21 mouse cellular contexts compared by ENCODE assay signal in genomic region chr17:50600178-50600577, GRCm38 (mm10).
DNase-seq lines count a peak whose midpoint lies in the region; ATAC-seq and TF ChIP-seq lines count a peak whose summit lies in the region.
"Had no signal": no experiment of that assay in that cellular context is flagged by ENCODE, and none has a peak within 500 bp of the region (broad histone marks: within the 10 kb centered on the region; RNA-seq: fewer than 3 reads in every experiment).

No protein-coding gene starts in this region.

- no peaks in the 10 kb centered on the region for H3K79me2 ChIP-seq in myocyte (ENCODE audit: control insufficient read depth, insufficient read depth)

- no peak overlapping the region for H3K4me3 ChIP-seq in heart, embryonic 11.5 days (ENCODE audit: low read depth, low read length)
- H3K4me3 ChIP-seq in hindbrain, embryonic 15.5 days, result no peak overlapping the region
- no peak overlapping the region for H3K4me3 ChIP-seq in hindbrain, embryonic 14.5 days (replicated peaks; ENCODE audit: low read length)
- H3K4me3 ChIP-seq in myocyte, result no peak overlapping the region
- H3K4me3 ChIP-seq: kidney, embryonic 15.5 days; limb, embryonic 13.5 days; liver, embryonic 13.5 days; midbrain, embryonic 15.5 days; neural tube, embryonic 15.5 days; stomach, embryonic 15.5 days had no signal

- peak; percentile 57; the same call in 1 of the 2 replicates for ATAC-seq in heart, embryonic 11.5 days (replicated peaks; ENCODE audit: insufficient number of reproducible peaks, low FRiP score, low TSS enrichment)
- 0 out of 2 replicates have a peak, but pooled peaks have one; percentile 17 for ATAC-seq in hindbrain, embryonic 15.5 days (ENCODE audit: low FRiP score, low read depth)
- no peak for ATAC-seq in hindbrain, embryonic 14.5 days (ENCODE audit: low FRiP score)
- ATAC-seq: forebrain, postnatal 0 days; inflammation-experienced regulatory T-cells, adult 6 months; midbrain, embryonic 15.5 days had no signal

- 53% methylated on average over 6 of the region's 6 CpGs for WGBS in heart, embryonic 11.5 days (ENCODE audit: insufficient replicate concordance)
- 73% methylated on average over 6 of the region's 6 CpGs for WGBS in hindbrain, embryonic 15.5 days
- 77% methylated on average over 6 of the region's 6 CpGs for WGBS in hindbrain, embryonic 14.5 days

- no peak overlapping the region for H3K9ac ChIP-seq in heart, embryonic 11.5 days (ENCODE audit: low read depth, low read length)
- no peak overlapping the region for H3K9ac ChIP-seq in hindbrain, embryonic 15.5 days
- no peak overlapping the region for H3K9ac ChIP-seq in hindbrain, embryonic 14.5 days
- H3K9ac ChIP-seq: forebrain, postnatal 0 days; kidney, embryonic 15.5 days; limb, embryonic 13.5 days; liver, embryonic 13.5 days; midbrain, embryonic 15.5 days; neural tube, embryonic 15.5 days; stomach, embryonic 15.5 days had no signal

- H3K9me3 ChIP-seq in heart, embryonic 11.5 days (replicated peaks; ENCODE audit: control insufficient read depth, low read length), result no peaks in the 10 kb centered on the region
- H3K9me3 ChIP-seq in hindbrain, embryonic 15.5 days, result no peaks in the 10 kb centered on the region
- no peaks in the 10 kb centered on the region for H3K9me3 ChIP-seq in hindbrain, embryonic 14.5 days (ENCODE audit: control insufficient read depth, low read length)
- H3K9me3 ChIP-seq: kidney, embryonic 15.5 days; limb, embryonic 13.5 days; liver, embryonic 13.5 days; midbrain, embryonic 15.5 days; neural tube, embryonic 15.5 days; stomach, embryonic 15.5 days had no signal

- H3K27me3 ChIP-seq in heart, embryonic 11.5 days (ENCODE audit: control insufficient read depth, insufficient read depth, low read length), result no peaks in the 10 kb centered on the region
- H3K27me3 ChIP-seq in hindbrain, embryonic 15.5 days, result no peaks in the 10 kb centered on the region
- no peaks in the 10 kb centered on the region for H3K27me3 ChIP-seq in hindbrain, embryonic 14.5 days (ENCODE audit: control insufficient read depth, insufficient read depth, low read length)
- no peaks in the 10 kb centered on the region for H3K27me3 ChIP-seq in myocyte (ENCODE audit: control insufficient read depth, insufficient read depth, insufficient read length)
- H3K27me3 ChIP-seq: kidney, embryonic 15.5 days; limb, embryonic 13.5 days; liver, embryonic 13.5 days; midbrain, embryonic 15.5 days; neural tube, embryonic 15.5 days; stomach, embryonic 15.5 days had no signal

- no peak for TF ChIP-seq POLR2A in myocyte (IDR thresholded peaks at IDR 0.05; ENCODE audit: insufficient read length, low read depth)

- H3K4me1 ChIP-seq in heart, embryonic 11.5 days (ENCODE audit: control insufficient read depth, insufficient read depth, low read length), result 0 out of 2 replicates have a peak, but pooled peaks cover 5% of the 10 kb centered on the region
- peaks cover 10% of the 10 kb centered on the region; the same call in 1 of the 2 replicates for H3K4me1 ChIP-seq in hindbrain, embryonic 15.5 days (replicated peaks)
- H3K4me1 ChIP-seq in hindbrain, embryonic 14.5 days (replicated peaks; ENCODE audit: control insufficient read depth, insufficient read depth, low read length), result peaks cover 6% of the 10 kb centered on the region; the same call in 1 of the 2 replicates
- H3K4me1 ChIP-seq: stomach, embryonic 15.5 days had no signal

- no peak overlapping the region for H3K4me2 ChIP-seq in heart, embryonic 11.5 days
- H3K4me2 ChIP-seq in hindbrain, embryonic 15.5 days, result no peak overlapping the region
- H3K4me2 ChIP-seq in hindbrain, embryonic 14.5 days (replicated peaks), result no peak overlapping the region
- no peak overlapping the region for H3K4me2 ChIP-seq in myocyte (ENCODE audit: low read depth)
- H3K4me2 ChIP-seq: kidney, embryonic 15.5 days; limb, embryonic 13.5 days; liver, embryonic 13.5 days; midbrain, embryonic 15.5 days; neural tube, embryonic 15.5 days; stomach, embryonic 15.5 days had no signal

- no peaks in the 10 kb centered on the region for H3K36me3 ChIP-seq in heart, embryonic 11.5 days (ENCODE audit: control insufficient read depth, insufficient read depth, low read length)
- no peaks in the 10 kb centered on the region for H3K36me3 ChIP-seq in hindbrain, embryonic 15.5 days
- H3K36me3 ChIP-seq in hindbrain, embryonic 14.5 days (replicated peaks; ENCODE audit: control insufficient read depth, insufficient read depth), result no peaks in the 10 kb centered on the region
- H3K36me3 ChIP-seq in myocyte (ENCODE audit: control insufficient read depth, insufficient read depth), result no peaks in the 10 kb centered on the region
- H3K36me3 ChIP-seq: G1E; kidney, embryonic 15.5 days; limb, embryonic 13.5 days; liver, embryonic 13.5 days; midbrain, embryonic 15.5 days; neural tube, embryonic 15.5 days; stomach, embryonic 15.5 days had no signal

- no peak overlapping the region for H3K27ac ChIP-seq in heart, embryonic 11.5 days (ENCODE audit: low read depth, low read length)
- no peak overlapping the region for H3K27ac ChIP-seq in hindbrain, embryonic 15.5 days (replicated peaks)
- H3K27ac ChIP-seq in hindbrain, embryonic 14.5 days, result no peak overlapping the region
- H3K27ac ChIP-seq: kidney, embryonic 15.5 days; limb, embryonic 13.5 days; liver, embryonic 13.5 days; midbrain, embryonic 15.5 days; neural tube, embryonic 15.5 days; stomach, embryonic 15.5 days had no signal

- intact Hi-C loops in heart, postnatal 25 days (cut with DNase I), result no loop called here

- H3ac ChIP-seq in myocyte (ENCODE audit: control insufficient read depth, insufficient read length), result no peak overlapping the region

- DNase-seq in heart, postnatal 25 days (ENCODE audit: low spot score), result no peak
- no peak for DNase-seq in hindbrain, embryonic 14.5 days (ENCODE audit: low spot score)
- DNase-seq in lung, postnatal 10 days, result peak; percentile 5
- no peak for DNase-seq in lung, postnatal 36 days
- DNase-seq in embryo, embryonic 11 days, result no peak
- DNase-seq: adrenal gland, postnatal 14 days; cerebellum, postnatal 10 days; forebrain, postnatal 0 days; layer of hippocampus, postnatal 36 days; liver, embryonic 13.5 days; thymus, adult 2 months had no signal

TF ChIP-seq in myocyte, 11 proteins besides CTCF, POLR2A, EP300 and RAD21:
- TF ChIP-seq MAX (IDR thresholded peaks at IDR 0.05; ENCODE audit: low read depth) (no peak), MYOD1 (IDR thresholded peaks at IDR 0.05; ENCODE audit: control insufficient read depth in 1 of 3, insufficient read length in 2 of 3, low read depth in 2 of 3) (peak in 1 of 3 experiments; percentile 21), REST (IDR thresholded peaks at IDR 0.05; ENCODE audit: insufficient read depth, insufficient read length) (no peak), POLR2AphosphoS2 (IDR thresholded peaks at IDR 0.05; ENCODE audit: insufficient read length, low read depth) (no peak), TCF12 (IDR thresholded peaks at IDR 0.05; ENCODE audit: insufficient read depth, poor library complexity, severe bottlenecking) (no peak), E2F4 (IDR thresholded peaks at IDR 0.05; ENCODE audit: insufficient read depth) (no peak), USF1 (IDR thresholded peaks at IDR 0.05; ENCODE audit: low read depth) (no peak), TCF3 (IDR thresholded peaks at IDR 0.05; ENCODE audit: insufficient read length, low read depth) (no peak), MYOG (IDR thresholded peaks at IDR 0.05; ENCODE audit: control insufficient read depth in 1 of 3, insufficient read depth in 1 of 3, insufficient read length in 2 of 3, low read depth in 2 of 3) (peak in 2 of 3 experiments; percentile 13 to 15), SRF (IDR thresholded peaks at IDR 0.05; ENCODE audit: control insufficient read depth, insufficient read length, low read depth) (no peak), CEBPB (IDR thresholded peaks at IDR 0.05; ENCODE audit: insufficient read depth, poor library complexity, severe bottlenecking) (no peak)
